Mouse (Mus musculus) liver, embryonic 11.5 days (tissue): Measurements from ENCODE around the gene Gm5157. TPM values are rescaled to one million over a fixed set of nuclear protein-coding genes. Genes with fewer than 3 reads are reported as not detected.
"Not testable (repeated sequence)": the region's sequence is repeated elsewhere in the genome, so short reads cannot be mapped to it uniquely, and the experiment has no call there.

Experiments
- ATAC-seq: fragments of 200-750 bp; cut with Nextera tagmentation; replicated peaks from 2 replicates; pipeline ENCODE4 v1.8.0; 2017; ENCODE audit warnings: moderate number of reproducible peaks, mild to moderate bottlenecking, moderate TSS enrichment, moderate library complexity; ENCODE audit not compliant: low FRiP score
- DNase-seq: peaks from one replicate; pipeline ENCODE4 v3.0.0-alpha.2; 2017; ENCODE audit warnings: low spot score
- H3K27ac ChIP-seq: fragments of 300-500 bp; sonication (generic); 2 replicates; pipeline ENCODE4 v1.5.1; 2014; ENCODE audit warnings: mild to moderate bottlenecking, low read depth, low read length, control low read depth
- H3K27me3 ChIP-seq: fragments of 300-500 bp; sonication (generic); replicated peaks from 2 replicates; pipeline ENCODE4 v1.6.1; 2014; ENCODE audit warnings: low read length, mixed read lengths; ENCODE audit not compliant: control insufficient read depth, insufficient read depth
- H3K36me3 ChIP-seq: fragments of 300-500 bp; sonication (generic); 2 replicates; pipeline ENCODE4 v1.6.1; 2014; ENCODE audit warnings: mild to moderate bottlenecking, low read length, moderate library complexity, mixed read lengths; ENCODE audit not compliant: control insufficient read depth, insufficient read depth
- H3K4me1 ChIP-seq: fragments of 300-500 bp; sonication (generic); replicated peaks from 2 replicates; pipeline ENCODE4 v1.6.1; 2014; ENCODE audit warnings: low read length, mixed read lengths; ENCODE audit not compliant: control insufficient read depth, insufficient read depth
- H3K4me2 ChIP-seq: fragments of 300-500 bp; sonication (generic); 2 replicates; pipeline ENCODE4 v1.6.1; 2014; ENCODE audit warnings: mild to moderate bottlenecking, control low read depth, moderate library complexity
- H3K4me3 ChIP-seq: fragments of 300-500 bp; sonication (generic); 2 replicates; pipeline ENCODE4 v1.5.1; 2014; ENCODE audit warnings: low read depth, low read length, control low read depth
- H3K9ac ChIP-seq: fragments of 300-500 bp; sonication (generic); 2 replicates; pipeline ENCODE4 v1.6.1; 2014; ENCODE audit warnings: low read depth, low read length, control low read depth
- H3K9me3 ChIP-seq: fragments of 300-500 bp; sonication (generic); 2 replicates; pipeline ENCODE4 v1.6.1; 2016; ENCODE audit warnings: low read length, inconsistent platforms, mixed read lengths; ENCODE audit not compliant: control insufficient read depth
- WGBS: fragments of 180-500 bp; shearing (Covaris S2); extraction: QIAGEN DNeasy Blood & Tissue Kit; methylation state at CpG from one replicate; pipeline ENCODE4 v1.1.7; 2014; 5-methylcytosine and 5-hydroxymethylcytosine counted together
- polyA plus RNA-seq: library from polyadenylated mRNA; unstranded; fragments of >200 nt; fragmentation: Nextera tagmentation; extraction: Ambion mirVana; gene quantifications from 2 replicates; pipeline ENCODE4 v1.2.1, GENCODE M21; 2014

Gm5157 gene
- polyA plus RNA-seq: not detected in 2 replicates

- not testable (repeated sequence) for H3K9ac ChIP-seq, H3K4me3 ChIP-seq, H3K9me3 ChIP-seq, H3K27me3 ChIP-seq, DNase-seq, ATAC-seq, H3K4me2 ChIP-seq, H3K36me3 ChIP-seq, H3K4me1 ChIP-seq, H3K27ac ChIP-seq
- 14% methylated on average over 1 of the region's 2 CpGs for WGBS
Observed at GRCm38 (mm10) chr7:21190323-21190722, at the start of gene Gm5157. Gm5157 (minus strand) TSS chr7:21190423.

DNA sequence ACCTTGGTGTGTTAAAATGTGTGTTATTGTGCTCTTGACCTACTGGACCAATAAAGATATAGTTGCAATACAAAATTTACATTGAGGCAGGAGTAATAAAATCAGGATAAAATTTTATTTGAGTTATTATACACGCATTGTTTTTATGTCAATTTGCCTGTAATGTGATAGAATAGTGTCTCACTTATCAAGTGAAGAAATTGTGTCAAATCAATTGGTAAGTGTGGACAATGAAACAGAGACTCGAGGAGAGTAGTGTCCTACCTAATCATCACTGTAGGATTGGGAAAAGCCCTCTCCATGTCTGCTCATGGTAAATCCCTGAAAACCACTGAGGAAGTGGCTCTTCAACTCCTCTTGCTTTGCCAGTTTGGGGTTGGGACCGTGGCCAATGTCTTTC lies 28.3 kb downstream of the Gm5157 start, which contains the start of gene Vmn1r123:
Gene Vmn1r123 (plus strand): TSS at position 301 of the 400 bp plus-strand sequence.
- not testable (repeated sequence) for H3K4me2 ChIP-seq, ATAC-seq

More for the DNA sequence above, 28.3 kb downstream of the Gm5157 start, which contains the start of gene Vmn1r123:
- H3K4me1 ChIP-seq, H3K36me3 ChIP-seq, H3K9me3 ChIP-seq, H3K4me3 ChIP-seq, H3K27me3 ChIP-seq, H3K9ac ChIP-seq, H3K27ac ChIP-seq, DNase-seq: not testable (repeated sequence)
- WGBS: 36% methylated on average over 1 of the region's 3 CpGs

Other genes with a start within 250 kb of the Gm5157 start
- gene Vmn1r119, start 178.0 kb downstream of the Gm5157 start, polyA plus RNA-seq: not detected in 2 replicates
- gene Vmn1r120, start 136.6 kb downstream of the Gm5157 start, polyA plus RNA-seq: not detected in 2 replicates
- not detected in 2 replicates for gene Vmn1r121, start 91.9 kb downstream of the Gm5157 start, polyA plus RNA-seq
- gene Vmn1r122, start 56.3 kb downstream of the Gm5157 start, polyA plus RNA-seq: not detected in 2 replicates
- gene Vmn1r123, start 28.2 kb downstream of the Gm5157 start, polyA plus RNA-seq: not detected in 2 replicates
- gene Vmn1r124, start 70.2 kb upstream of the Gm5157 start, polyA plus RNA-seq: not detected in 2 replicates
- gene Vmn1r125, start 81.8 kb upstream of the Gm5157 start, polyA plus RNA-seq: not detected in 2 replicates
- gene Vmn1r126, start 111.0 kb upstream of the Gm5157 start, polyA plus RNA-seq: not detected in 2 replicates
- not detected in 2 replicates for gene Vmn1r127, start 129.4 kb upstream of the Gm5157 start, polyA plus RNA-seq
- gene Vmn1r128, start 158.9 kb upstream of the Gm5157 start, polyA plus RNA-seq: not detected in 2 replicates
- not detected in 2 replicates for gene Vmn1r129, start 170.9 kb upstream of the Gm5157 start, polyA plus RNA-seq
- gene Gm6882, start 242.3 kb upstream of the Gm5157 start, polyA plus RNA-seq: not detected in 2 replicates